Mouse (Mus musculus) liver, embryonic 11.5 days (tissue): ENCODE data around the gene Axin1. TPM values are rescaled to one million over a fixed set of nuclear protein-coding genes. Genes with fewer than 3 reads are reported as not detected.
"Not testable (repeated sequence)": the region's sequence is repeated elsewhere in the genome, so short reads cannot be mapped to it uniquely, and the experiment has no call there.

ENCODE experiments used
- ATAC-seq: fragments of 200-750 bp; cut with Nextera tagmentation; replicated peaks from 2 replicates; pipeline ENCODE4 v1.8.0; 2017; ENCODE audit warnings: moderate number of reproducible peaks, mild to moderate bottlenecking, moderate TSS enrichment, moderate library complexity; ENCODE audit not compliant: low FRiP score
- DNase-seq: peaks from one replicate; pipeline ENCODE4 v3.0.0-alpha.2; 2017; ENCODE audit warnings: low spot score
- H3K27ac ChIP-seq: fragments of 300-500 bp; sonication (generic); 2 replicates; pipeline ENCODE4 v1.5.1; 2014; ENCODE audit warnings: mild to moderate bottlenecking, low read depth, low read length, control low read depth
- H3K27me3 ChIP-seq: fragments of 300-500 bp; sonication (generic); replicated peaks from 2 replicates; pipeline ENCODE4 v1.6.1; 2014; ENCODE audit warnings: low read length, mixed read lengths; ENCODE audit not compliant: control insufficient read depth, insufficient read depth
- H3K36me3 ChIP-seq: fragments of 300-500 bp; sonication (generic); 2 replicates; pipeline ENCODE4 v1.6.1; 2014; ENCODE audit warnings: mild to moderate bottlenecking, low read length, moderate library complexity, mixed read lengths; ENCODE audit not compliant: control insufficient read depth, insufficient read depth
- H3K4me1 ChIP-seq: fragments of 300-500 bp; sonication (generic); replicated peaks from 2 replicates; pipeline ENCODE4 v1.6.1; 2014; ENCODE audit warnings: low read length, mixed read lengths; ENCODE audit not compliant: control insufficient read depth, insufficient read depth
- H3K4me2 ChIP-seq: fragments of 300-500 bp; sonication (generic); 2 replicates; pipeline ENCODE4 v1.6.1; 2014; ENCODE audit warnings: mild to moderate bottlenecking, control low read depth, moderate library complexity
- H3K4me3 ChIP-seq: fragments of 300-500 bp; sonication (generic); 2 replicates; pipeline ENCODE4 v1.5.1; 2014; ENCODE audit warnings: low read depth, low read length, control low read depth
- H3K9ac ChIP-seq: fragments of 300-500 bp; sonication (generic); 2 replicates; pipeline ENCODE4 v1.6.1; 2014; ENCODE audit warnings: low read depth, low read length, control low read depth
- H3K9me3 ChIP-seq: fragments of 300-500 bp; sonication (generic); 2 replicates; pipeline ENCODE4 v1.6.1; 2016; ENCODE audit warnings: low read length, inconsistent platforms, mixed read lengths; ENCODE audit not compliant: control insufficient read depth
- WGBS: fragments of 180-500 bp; shearing (Covaris S2); extraction: QIAGEN DNeasy Blood & Tissue Kit; methylation state at CpG from one replicate; pipeline ENCODE4 v1.1.7; 2014; 5-methylcytosine and 5-hydroxymethylcytosine counted together
- polyA plus RNA-seq: library from polyadenylated mRNA; unstranded; fragments of >200 nt; fragmentation: Nextera tagmentation; extraction: Ambion mirVana; gene quantifications from 2 replicates; pipeline ENCODE4 v1.2.1, GENCODE M21; 2014

The Axin1 gene
- polyA plus RNA-seq, 1 experiment from 2014 or later, result 13.1 TPM

DNA sequence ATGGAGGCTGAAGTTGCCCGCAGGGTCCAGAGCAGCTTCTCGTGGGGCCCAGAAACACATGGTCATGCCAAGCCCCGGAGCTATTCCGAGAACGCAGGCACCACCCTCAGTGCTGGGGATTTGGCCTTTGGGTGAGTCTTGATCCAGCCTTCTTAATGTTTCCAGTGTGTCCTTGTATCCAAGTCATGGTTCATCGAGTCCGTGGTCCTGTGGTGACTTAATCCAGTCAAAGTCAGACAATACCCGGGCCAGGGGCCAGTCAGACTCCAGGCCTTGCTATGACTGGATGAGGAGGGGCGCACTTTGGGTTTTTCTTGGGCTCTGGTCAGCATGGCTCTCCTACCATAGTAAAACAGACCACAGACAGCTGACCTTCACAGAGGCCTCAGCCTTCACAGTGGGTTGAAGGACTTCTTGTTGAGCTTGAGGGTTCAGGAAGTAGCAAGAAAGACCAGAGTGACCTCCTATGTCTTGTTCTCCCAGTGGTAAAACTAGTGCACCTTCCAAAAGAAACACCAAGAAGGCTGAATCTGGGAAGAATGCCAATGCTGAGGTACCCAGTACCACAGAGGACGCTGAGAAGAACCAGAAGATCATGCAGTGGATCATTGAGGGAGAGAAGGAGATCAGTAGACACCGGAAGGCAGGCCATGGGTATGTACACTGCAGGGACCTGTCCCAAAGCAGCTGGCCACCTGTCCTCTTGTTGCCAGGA lies 49.8 kb downstream of the Axin1 start:
- peaks cover 36% of the 10 kb centered on the region; the same call in 1 of the 2 replicates for H3K36me3 ChIP-seq
- no peaks in the 10 kb centered on the region for H3K4me1 ChIP-seq
- H3K27ac ChIP-seq, result no peak overlapping the region
- H3K4me2 ChIP-seq, result no peak overlapping the region
- ATAC-seq (no peak), DNase-seq (no peak)
- WGBS, result 93% methylated on average over 11 of the region's 11 CpGs
- H3K4me3 ChIP-seq, result no peak overlapping the region
- no peaks in the 10 kb centered on the region for H3K9me3 ChIP-seq
- H3K9ac ChIP-seq, result no peak overlapping the region
- H3K27me3 ChIP-seq, result no peaks in the 10 kb centered on the region

- not testable (repeated sequence) for H3K4me2 ChIP-seq, H3K4me3 ChIP-seq, H3K27me3 ChIP-seq, H3K9ac ChIP-seq, ATAC-seq, H3K4me1 ChIP-seq, DNase-seq, H3K27ac ChIP-seq, H3K9me3 ChIP-seq
- WGBS, result 94% methylated on average over 7 of the region's 7 CpGs
- peaks cover 53% of the 10 kb centered on the region; the same call in 1 of the 2 replicates for H3K36me3 ChIP-seq
These were observed 53.0 kb downstream of the Axin1 start for GRCm38 (mm10) chr17:26191486-26191885.

DNA sequence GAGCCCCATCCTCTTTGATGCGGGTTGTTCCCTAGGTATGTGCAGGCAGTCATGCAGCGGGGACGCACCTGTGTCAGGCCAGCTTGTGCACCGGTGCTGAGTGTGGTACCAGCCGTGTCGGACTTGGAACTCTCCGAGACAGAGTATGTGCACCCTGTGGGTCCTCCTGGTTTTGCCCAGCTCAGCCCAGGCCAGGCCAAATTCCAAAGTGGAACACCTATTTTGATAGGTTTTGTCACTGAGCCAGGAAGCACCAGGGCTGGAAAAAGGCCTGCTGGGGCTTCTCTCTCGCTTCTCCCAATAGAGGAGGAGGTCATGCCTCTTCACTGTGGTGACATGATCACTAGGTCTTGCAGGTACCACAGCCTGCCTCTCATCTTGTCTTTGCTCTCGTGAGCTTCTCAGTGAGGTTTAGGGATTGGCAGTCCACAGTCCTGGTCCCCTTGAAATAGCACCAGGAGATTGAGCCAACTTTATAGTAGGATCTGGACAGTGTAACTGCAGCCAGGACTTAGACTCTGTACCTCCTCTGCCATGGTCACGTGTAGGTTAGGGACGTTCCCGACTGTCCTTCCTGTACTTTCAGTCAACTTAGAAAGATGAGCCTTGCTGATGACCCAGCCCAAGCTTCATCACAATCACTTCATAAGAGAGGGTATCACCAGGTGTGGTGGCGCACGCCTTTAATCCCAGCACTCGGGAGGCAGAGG lies 54.1 kb downstream of the Axin1 start:
- Histone ChIP-seq H3K36me3 (peaks cover 46% of the 10 kb centered on the region; the same call in 1 of the 2 replicates), H3K4me3 (no peak overlapping the region), H3K4me2 (no peak overlapping the region), H3K4me1 (no peaks in the 10 kb centered on the region), H3K9me3 (no peaks in the 10 kb centered on the region), H3K27me3 (no peaks in the 10 kb centered on the region), H3K27ac (no peak overlapping the region), H3K9ac (no peak overlapping the region)
- ATAC-seq, result no peak
- DNase-seq, result no peak
- WGBS, result 97% methylated on average over 15 of the region's 15 CpGs

- H3K4me2 ChIP-seq, result peak within 1 kb of the TSS; percentile 98
- peak within 1 kb of the TSS; percentile 52 for H3K4me3 ChIP-seq
- peak within 1 kb of the TSS; percentile 69 for H3K27ac ChIP-seq
- peaks cover 44% of the 10 kb centered on the region for H3K4me1 ChIP-seq
- no peaks in the 10 kb centered on the region for H3K9me3 ChIP-seq
- ATAC-seq (peak; percentile 81), DNase-seq (peak; percentile 45)
- H3K27me3 ChIP-seq, result peaks cover 41% of the 10 kb centered on the region
- 34% methylated on average over 4 of the region's 4 CpGs for WGBS
- H3K36me3 ChIP-seq, result peaks cover 23% of the 10 kb centered on the region; the same call in 1 of the 2 replicates
- peak within 1 kb of the TSS; percentile 69 for H3K9ac ChIP-seq
These were observed 60.4 kb downstream of the Axin1 start, which contains the start of gene Pdia2 for GRCm38 (mm10) chr17:26198892-26199291. TSS of gene Pdia2 (minus strand) at chr17:26199087.

DNA sequence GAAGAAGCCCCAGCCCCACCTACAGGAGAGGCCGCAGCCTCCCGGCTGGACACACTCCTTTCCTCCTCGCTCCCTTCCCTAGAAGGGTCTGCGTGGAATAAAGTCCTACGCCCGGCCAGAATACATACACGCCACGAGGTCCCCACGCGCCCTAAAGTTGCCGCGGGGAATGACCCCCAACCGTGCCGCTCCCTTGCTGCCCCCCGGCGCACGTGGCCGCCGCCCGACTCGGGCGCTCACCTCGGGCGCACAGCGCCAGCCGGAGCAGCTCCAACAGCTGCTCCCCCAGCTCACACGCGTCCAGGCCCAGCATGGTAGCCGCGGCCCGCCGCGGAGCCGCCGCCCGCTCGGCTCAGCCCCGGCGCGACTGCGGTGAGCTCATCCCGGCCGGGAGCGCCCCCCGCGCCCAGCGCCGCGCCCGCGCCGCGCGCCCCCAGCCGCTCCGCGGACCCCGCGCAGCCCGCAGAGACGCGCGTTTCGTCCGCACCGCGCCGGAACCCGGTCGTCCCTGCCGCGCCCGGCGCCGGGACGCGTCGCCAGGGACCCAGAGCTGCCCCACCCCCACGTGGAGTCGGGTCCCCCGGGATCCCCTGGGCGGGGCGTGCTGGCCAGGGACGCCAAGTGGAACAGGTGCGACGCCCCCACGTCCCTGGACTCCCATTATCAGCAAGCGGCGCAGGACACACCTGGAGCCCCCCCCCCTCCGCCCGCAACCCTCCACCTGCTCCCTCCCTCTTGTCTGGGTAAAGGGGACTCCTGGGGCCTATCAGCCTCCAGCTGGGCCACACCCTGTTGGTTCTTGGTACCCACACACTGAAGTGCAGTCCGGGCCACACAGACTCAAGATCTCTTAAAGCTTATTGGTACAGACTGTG lies 62.6 kb downstream of the Axin1 start:
- under 1% methylated on average over 73 of the region's 92 CpGs for WGBS
- peaks cover 9% of the 10 kb centered on the region; the same call in 1 of the 2 replicates for H3K36me3 ChIP-seq
- no peaks in the 10 kb centered on the region for H3K9me3 ChIP-seq
- ATAC-seq, result peak; percentile 69
- peaks cover 44% of the 10 kb centered on the region for H3K4me1 ChIP-seq
- H3K9ac ChIP-seq, result peak overlapping the region; percentile 84
- H3K4me2 ChIP-seq, result peak overlapping the region; percentile 98
- H3K27ac ChIP-seq, result peak overlapping the region; percentile 75; the same call in 1 of the 2 replicates
- H3K27me3 ChIP-seq, result peaks cover 59% of the 10 kb centered on the region
- peak; percentile 52 for DNase-seq
- peak overlapping the region; percentile 72 for H3K4me3 ChIP-seq

DNA sequence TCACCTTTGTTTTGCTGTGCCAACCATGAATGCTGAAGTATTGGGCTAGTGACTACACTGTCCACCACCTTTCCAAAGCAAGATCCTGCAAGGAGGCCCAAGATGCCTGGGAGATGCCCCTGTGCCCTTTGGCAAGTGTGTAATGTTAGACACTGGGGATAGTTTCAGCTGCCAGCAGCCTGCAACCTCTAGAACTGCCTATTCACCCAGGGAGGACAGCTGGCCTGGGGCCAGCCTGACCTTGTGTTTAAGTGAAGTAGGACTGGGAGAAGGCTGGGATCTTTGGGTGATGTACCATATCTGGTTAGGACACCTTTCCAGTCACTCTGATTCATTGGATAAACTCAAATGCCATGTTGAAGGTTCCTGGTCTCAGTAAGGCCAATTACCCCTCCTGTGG lies 63.5 kb downstream of the Axin1 start:
- Histone ChIP-seq H3K36me3 (0 out of 2 replicates have a peak, but pooled peaks cover 4% of the 10 kb centered on the region), H3K4me1 (peaks cover 44% of the 10 kb centered on the region), H3K27me3 (peaks cover 59% of the 10 kb centered on the region), H3K4me2 (peak overlapping the region; percentile 98), H3K27ac (no peak overlapping the region), H3K4me3 (peak overlapping the region; percentile 72; the same call in 1 of the 2 replicates), H3K9ac (no peak overlapping the region), H3K9me3 (no peaks in the 10 kb centered on the region)
- DNase-seq (no peak), ATAC-seq (no peak)

- peak within 1 kb of the TSS; percentile 72 for H3K4me3 ChIP-seq
- peaks cover 44% of the 10 kb centered on the region for H3K4me1 ChIP-seq
- H3K27ac ChIP-seq, result no peak within 1 kb of the TSS
- H3K9ac ChIP-seq, result peak within 1 kb of the TSS; percentile 53
- H3K4me2 ChIP-seq, result peak within 1 kb of the TSS; percentile 98
- DNase-seq (peak; percentile 58), ATAC-seq (peak; percentile 35; the same call in 1 of the 2 replicates)
- WGBS, result 2% methylated on average over 21 of the region's 22 CpGs
- peaks cover 59% of the 10 kb centered on the region for H3K27me3 ChIP-seq
- H3K36me3 ChIP-seq, result 0 out of 2 replicates have a peak, but pooled peaks cover 4% of the 10 kb centered on the region
- H3K9me3 ChIP-seq, result no peaks in the 10 kb centered on the region
These were observed 64.2 kb downstream of the Axin1 start, which contains the start of gene Rgs11 for GRCm38 (mm10) chr17:26202737-26203136. TSS of gene Rgs11 (plus strand) at chr17:26202951.

GRCm38 (mm10) chr17:26203321-26203811 lies 64.9 kb downstream of the Axin1 start:
- Histone ChIP-seq H3K9me3 (no peaks in the 10 kb centered on the region), H3K27ac (no peak overlapping the region), H3K27me3 (peaks cover 59% of the 10 kb centered on the region), H3K36me3 (no peaks in the 10 kb centered on the region), H3K4me2 (peak overlapping the region; percentile 98), H3K4me3 (peak overlapping the region; percentile 56), H3K4me1 (peaks cover 40% of the 10 kb centered on the region), H3K9ac (peak overlapping the region; percentile 53)
- ATAC-seq (no peak), DNase-seq (peak; percentile 47)
- 1% methylated on average over 30 of the region's 30 CpGs for WGBS
